Mouse (Mus musculus): ENCODE results near the gene Otos.

Gene Otos

DNA sequence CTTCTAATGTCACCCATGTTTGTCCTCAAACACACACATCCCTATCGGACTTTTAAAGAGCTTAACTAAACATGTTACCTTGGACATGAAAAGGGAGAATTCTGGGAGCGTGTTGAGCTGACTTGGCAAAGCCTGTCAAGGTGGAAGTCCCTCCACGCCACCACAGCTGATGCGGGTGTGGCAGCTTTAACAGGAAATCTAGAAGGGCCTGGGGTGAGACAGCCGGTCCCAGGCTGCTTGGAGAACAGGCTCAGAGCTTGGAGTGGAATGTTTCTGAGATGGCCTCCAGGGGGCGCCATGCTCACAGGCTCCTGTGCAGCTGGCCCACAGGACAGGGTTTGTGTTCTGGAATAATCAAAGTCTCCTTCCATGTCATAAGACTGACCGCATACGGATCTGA, at the start of gene Otos:
TSS of gene Otos (minus strand) at position 169 of the 400 bp plus-strand sequence.
- DNase-seq (ENCODE audit: low spot score) = peak; percentile 86

DNA sequence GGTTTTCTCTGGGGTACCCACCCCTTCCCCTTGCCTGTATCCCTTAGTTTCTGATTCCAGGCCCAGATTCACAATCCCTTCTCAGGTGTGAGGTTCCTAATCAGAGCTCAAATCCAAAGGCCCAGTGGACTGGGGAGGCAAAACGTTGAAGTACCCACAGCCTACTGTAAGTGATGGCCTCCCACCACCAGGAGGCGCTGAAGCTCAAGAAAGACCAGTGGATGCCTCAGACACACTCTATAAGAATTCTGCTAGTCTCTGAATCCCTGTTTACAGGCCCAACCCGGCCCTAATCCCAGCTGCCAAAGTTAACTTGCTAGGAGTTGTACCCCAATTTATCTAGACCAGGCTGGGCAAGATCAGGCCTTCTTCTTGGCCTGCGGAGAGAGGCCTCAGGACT, 48.2 kb upstream of the Otos start:
- peak; percentile 90 for DNase-seq (ENCODE audit: low spot score)

DNA sequence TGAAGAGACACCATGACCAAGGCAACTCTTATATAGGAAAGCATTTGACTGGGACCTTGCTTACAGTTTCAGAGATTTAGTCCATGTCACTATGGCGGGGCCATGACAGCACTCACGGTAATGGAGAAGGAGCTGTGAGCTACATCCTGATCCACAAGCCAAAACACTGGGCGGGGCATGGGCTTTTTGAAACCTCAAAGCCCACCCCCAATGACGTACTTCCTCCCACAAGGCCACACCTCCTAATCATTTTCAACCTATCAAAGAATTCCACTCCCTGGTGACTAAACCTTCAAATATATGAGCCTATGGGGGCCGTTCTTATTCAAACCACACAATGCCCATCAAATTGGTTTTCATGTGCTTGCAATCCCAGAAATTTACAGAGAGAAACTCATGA, 47.1 kb upstream of the Otos start:
- no peak for DNase-seq (ENCODE audit: low spot score)

DNA sequence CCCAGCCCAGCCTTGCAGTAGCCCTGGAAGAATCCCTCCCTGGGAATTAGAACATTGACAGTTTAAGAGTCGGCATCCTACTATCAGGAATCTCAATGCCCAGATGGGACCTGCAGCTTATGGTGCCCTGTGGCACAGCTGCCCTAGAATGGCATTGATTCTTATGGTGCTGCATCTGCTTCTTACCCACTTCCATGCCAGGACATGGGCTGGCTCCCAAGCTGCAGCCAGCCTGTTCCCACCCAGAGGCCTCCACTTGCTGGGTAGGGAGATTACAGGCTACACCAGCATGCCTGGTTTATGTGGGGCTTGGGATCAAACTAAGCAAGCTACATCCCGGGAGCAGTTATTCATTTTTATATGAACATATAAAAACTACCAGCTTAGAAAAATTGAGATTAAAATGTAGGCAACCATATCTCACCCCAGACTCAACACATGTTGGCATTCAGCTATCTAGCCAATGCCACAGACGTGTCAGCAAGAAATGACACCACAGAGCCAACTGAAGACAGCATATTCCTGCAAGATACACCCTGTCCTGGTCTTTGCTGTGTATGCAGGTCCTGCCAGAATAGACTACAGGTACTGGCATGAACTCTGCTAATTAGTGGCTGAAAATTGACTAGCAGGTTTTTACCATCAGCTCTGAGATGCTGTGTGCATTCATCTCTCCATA, 42.7 kb upstream of the Otos start:
- DNase-seq (ENCODE audit: low spot score) = no peak

DNA sequence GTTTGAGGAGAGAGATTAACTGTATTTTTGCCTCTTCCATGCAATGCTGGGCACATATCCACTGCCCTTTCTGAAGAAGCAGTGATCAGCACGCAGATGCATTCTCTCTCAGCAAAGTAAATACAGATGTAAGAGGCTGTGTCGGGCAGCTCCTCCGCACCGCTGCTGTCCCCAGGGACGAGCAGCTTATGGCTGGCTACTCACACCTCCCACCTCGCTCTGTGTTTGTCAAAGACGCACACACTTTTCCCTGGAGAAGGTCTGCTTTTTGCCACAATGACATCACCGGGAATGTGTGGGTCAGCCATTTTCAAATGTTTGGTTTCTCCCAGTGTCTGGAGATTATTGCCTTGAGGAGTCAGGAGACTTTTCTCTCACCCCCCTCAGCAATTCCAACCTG, 38.4 kb upstream of the Otos start:
- peak; percentile 24 for DNase-seq (ENCODE audit: low spot score)

DNA sequence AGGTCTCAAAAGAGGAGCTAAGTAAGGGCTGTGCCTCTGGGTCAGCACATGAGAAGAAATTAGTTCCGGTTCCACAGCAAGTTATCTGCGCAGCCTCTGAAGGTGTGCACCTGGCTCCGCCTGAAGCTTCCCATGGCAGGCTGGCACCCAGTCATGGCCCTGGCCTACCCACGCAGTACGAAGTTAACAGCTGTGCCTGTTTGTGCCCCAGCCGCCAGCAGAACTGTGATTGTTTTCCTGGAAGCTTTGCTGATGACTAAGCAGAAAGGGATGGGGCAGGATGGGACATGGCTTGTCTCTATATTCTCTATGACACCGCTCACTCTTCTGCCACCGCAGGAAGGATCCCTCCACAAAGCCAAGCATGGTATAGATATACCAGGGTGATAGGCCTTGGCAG, 34.5 kb upstream of the Otos start:
- no peak for DNase-seq (ENCODE audit: low spot score)

DNA sequence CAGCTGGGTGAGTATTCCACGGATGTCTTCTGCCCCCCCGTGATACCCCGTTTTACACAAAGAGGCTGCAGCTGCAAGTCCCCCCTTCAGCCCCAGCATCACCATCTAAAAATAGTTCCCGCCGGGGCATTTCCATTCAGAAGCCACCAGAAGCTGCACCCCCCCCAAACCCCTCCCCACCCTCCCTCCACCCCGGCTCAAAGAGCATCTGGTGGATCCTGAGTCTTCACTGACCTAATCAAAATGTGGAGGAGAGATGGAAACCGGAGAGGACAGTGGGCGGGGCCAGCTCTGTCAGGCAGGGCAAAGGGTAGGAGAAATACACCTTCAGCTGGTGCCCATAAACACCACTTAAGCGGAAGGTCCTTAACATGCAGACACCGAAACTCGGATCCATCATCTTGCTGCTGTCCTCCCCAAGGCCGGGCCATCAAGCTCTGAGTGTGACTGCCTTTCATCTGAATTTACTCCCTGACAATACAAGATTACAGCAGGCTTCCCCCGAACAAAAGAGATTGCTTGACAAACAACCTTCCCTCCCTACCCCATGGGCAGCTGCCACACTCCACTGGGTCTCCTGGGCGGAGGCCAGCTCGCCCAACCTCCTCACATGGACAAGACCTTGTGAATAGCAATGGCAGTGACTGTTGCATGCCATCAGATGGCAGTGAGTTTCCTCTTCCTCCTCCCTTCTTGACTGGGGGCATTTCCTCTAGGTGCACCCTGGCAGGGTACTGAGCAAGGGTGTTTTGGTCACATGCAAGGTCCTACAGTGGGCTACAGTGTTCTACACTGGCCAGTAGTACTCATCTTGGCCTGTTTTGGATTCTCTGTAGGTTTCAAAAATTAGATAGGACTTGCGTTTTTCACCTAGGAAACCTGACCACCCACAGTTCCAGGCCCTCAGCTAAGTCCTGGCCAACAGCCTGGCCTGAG, 32.3 kb upstream of the Otos start:
- DNase-seq (ENCODE audit: low spot score) = peak; percentile 66

DNA sequence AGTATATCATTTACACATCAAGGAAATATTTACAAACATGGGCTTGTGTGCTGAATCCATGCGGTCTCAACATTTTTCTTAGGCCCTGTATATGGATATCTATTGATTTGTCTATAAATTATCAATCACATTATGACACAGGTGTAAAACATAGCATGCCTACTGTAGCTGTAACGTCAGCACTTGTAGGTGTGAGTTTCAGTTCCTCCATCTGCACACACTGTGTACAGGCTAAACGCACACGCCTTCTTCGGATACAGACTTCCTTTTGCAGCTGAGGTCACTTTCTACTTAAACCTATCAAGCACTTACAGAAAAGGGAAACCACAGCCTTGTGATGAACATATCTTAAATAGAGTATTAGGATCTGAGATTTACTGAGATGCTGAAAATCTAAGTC, 30.1 kb upstream of the Otos start:
- DNase-seq (ENCODE audit: low spot score) = no peak

DNA sequence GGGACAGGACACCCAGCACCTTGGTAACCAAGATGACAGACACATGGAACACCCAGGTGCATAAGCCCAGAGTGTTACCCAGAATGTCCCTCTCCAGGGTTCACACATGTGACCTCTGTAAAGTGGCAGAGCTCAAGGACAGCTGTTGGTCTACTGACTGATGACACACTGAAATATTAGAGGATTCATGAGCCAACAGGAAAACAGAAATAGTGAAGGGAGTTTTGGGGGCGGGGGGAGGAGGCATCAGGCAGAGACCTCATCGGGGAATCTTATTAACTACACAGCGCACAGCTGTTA, 28.0 kb upstream of the Otos start:
- no peak for DNase-seq (ENCODE audit: low spot score)

DNA sequence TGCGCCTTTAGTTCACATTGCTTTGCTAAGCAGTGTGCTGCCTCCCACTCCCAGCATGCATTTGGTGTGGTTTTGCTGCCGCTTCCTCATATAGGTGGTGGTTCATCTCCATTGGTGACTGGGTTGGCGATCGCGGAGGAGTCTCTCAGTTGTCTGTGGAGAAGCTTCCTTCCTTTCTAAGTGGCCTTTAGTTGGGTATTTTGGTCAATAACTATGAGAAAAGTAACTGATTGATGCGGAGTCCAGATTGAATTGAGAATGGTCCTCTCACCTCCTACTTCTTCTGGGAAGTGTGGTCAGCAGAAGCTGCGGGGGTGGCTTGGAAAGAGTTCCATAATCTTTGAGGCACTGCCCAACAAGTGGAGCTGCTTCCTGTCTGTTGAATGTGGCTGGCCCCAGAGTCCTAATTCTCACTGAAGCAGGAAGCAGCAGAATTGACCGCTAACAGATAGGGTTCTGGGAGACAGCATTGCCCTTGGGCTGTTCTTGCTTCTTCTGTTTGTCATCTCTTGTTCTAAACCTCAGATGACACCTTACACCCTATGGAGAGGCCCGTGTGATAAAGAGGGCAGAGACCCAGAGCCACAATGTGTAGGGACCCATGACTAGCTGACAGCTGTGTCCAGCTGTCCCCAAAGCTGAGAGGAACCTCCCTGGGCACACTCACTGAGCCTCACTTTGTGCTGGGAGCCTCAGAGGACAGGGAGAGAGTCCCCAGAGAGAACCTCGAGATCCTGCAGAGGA, 27.5 kb upstream of the Otos start:
- no peak for DNase-seq (ENCODE audit: low spot score)

DNA sequence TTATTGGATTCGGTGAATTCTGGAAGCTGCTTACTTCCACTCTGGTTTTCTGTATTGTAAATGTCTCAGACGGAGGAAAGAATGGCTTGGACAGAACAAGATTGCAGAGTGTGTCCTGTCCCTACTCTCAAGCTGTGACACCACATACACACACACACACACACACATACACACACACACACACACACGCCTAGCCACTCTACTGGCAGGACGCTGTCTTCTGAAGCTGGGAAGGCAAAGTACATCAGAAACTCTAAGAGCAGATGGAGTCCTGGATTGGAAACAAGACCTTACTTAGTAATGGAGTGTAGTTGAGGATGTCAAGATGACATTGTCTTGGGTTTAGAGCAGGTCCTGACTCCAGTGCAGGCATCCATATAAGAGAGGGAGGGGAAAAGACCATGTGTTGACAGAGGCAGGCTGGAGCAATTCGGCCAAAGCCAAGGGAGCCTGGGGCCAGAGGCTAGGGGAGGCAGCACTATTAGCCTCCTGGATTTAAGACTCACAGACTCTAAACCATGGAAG, 24.7 kb upstream of the Otos start:
- DNase-seq (ENCODE audit: low spot score) = no peak

DNA sequence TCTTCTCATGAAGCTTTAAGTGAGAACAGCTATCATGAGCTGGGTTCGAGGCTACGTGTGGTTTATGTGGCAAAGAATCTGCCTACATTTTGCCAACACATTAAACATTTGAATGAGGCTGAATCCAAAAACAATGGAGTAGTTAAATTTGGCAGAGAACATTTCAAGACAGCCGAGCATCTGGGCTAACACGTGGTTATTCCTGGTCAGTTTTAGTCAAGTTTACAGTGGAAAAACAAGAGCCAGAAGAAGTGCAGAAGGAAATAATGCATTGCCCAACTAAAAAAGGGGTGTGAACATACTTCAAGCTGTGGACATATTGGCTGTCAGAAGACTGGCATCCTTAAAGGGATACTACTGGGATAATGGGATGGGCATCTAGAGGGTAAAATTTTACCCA, 22.7 kb upstream of the Otos start:
- DNase-seq (ENCODE audit: low spot score) = no peak

DNA sequence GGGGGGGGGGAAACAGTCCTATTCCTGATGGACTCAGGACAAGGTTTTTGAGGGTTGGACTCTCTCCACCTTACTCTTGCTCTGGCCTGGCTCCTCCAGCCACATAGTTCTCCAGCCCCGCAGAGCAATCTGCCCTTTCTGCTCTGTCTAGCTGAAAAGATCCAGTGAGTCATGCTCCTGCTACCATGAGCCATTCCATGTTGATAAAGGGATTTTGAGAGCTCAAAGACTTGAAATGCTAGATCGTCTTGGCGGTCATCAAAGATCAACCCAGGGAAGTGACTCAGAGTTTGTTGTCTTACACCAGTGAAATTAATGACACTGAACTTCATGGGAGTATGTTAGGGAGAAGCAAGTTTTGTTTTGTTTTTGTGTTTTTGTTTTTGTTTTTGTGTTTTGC, 20.8 kb upstream of the Otos start:
- DNase-seq (ENCODE audit: low spot score) = no peak

DNA sequence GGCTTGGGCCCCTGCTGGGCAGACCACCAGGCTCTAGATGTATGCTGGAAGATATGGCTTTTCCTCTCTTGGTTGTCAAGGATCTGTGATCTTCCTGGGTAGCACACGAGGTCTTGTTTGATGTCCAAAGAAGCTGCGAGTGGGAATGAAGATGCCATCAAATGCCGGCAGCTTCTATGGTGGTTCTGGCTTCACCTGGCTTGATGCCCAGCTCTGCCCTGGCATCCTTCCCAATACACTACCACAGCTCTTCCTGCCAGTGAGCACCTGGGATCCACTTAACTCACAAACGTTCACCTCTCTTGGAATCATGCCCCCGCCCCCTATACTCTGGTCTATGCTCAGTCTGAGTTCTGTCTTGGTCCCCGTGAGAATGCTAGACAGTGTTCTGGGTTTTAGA, 18.5 kb upstream of the Otos start:
- DNase-seq (ENCODE audit: low spot score) = no peak

DNA sequence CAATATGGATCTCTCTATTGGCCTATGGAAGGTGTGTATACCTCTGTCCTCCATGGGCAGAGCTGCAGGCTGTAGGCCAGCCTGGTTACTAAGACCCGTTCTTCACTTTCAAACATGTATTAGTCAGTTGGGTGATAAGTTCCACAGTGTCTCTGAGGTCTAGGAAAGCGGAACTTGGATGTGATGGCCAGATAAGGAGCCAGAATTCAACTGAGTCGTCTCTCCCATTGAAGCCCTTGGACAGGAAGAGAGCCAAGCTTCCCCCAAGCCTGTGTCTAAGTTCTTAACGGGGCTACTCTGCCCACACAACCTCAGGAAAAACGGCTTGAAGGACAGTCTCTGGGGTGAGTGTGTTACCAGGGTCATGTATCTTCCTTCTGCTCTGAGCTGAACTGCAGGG, 10.8 kb upstream of the Otos start:
- no peak for DNase-seq (ENCODE audit: low spot score)

DNA sequence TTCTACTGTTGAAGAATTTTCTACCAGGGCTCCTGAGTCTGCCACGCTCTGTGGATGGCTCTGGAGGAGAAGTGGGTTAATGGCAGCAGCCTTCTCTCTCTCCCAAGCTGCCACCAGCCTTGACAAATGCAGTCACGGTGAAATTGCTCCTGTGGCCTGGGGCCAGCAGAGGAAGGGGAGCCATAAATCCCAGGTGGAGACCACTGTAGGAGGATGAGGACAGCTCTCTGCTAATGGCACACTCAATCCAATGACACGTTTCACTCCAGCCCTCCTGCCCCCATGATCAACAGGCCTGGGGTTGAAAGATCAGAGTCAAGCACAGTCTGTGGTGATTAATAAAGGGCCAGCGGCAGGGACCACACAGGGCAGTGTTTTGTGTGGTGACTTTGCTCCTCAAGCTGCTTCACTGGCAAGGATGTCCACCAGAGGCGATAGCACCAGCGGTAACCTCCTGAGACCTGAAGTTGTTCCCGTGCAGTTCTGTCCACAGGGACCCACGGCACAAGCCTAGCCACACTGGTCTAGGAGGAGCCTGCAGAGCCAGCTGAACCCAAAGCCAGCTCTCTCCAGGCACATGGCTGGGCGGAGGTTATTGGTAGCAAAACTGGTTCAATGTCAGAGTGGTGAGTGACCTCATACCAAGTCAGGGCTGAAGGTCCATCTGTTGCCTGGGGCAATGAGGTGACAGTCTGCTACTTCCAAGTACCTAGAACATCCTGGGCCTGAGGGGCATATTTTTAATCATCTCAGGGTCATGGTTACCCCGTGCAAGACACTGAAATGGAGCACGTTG, 8.6 kb upstream of the Otos start:
- DNase-seq (ENCODE audit: low spot score) = peak; percentile 21

DNA sequence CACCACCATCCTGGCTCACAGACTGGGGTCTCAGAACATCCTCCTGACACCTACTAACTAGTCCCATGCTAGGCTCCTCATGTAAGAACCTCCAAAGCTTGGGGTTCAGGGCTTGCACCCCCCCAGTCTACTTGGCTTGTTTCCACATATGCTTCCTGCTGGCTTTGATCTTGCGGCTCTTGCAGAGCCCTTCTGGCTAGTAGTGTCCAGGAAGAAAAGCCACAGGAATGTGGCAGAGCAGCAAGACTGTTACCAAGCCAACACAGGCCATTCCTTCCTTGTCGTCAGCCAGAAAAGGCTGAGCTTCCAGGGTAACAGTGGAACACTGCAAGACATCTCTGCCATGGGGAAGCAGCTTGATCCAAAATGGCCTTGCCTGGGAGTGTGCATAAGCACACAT, 6.0 kb upstream of the Otos start:
- DNase-seq (ENCODE audit: low spot score) = no peak

DNA sequence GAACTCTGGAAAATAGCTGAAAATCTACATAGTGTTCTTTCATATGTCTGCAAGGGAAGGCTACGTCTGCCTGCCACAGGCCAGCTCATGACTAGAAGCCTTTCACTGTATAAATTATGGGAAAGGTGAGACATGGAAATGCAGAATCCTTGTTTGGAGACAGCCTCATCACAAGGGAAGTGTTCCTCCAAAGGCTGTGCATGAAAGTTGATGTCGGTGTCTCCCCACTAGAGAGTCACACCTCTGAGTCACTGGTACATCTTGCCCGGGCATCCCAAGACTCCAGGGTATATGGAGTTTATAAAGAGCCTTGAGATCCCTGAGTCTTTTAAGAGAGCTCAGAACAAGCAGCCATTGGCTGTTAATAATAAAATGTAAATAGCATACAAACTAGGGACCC, 4.5 kb upstream of the Otos start:
- DNase-seq (ENCODE audit: low spot score) = no peak

DNA sequence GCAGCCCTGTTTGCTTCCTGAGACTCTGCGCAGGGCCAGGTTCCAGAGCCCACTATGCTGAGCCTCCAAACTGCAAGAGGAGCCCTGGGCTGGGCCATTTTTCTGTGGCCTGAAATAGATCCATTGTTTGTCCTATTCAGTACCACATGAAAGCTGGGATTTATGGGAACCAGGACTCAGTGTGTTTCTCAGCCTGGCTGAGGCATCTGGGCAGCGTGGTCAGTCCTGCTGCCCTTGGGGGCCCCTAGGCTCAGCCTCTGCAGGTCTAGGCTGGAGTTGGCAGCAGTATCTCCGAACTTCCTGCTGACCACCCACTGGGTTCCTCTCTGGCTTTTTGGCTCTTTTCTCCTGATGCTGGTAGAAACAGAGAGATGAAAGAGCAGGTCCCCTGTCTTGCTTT, 2.8 kb upstream of the Otos start:
- no peak for DNase-seq (ENCODE audit: low spot score)

DNA sequence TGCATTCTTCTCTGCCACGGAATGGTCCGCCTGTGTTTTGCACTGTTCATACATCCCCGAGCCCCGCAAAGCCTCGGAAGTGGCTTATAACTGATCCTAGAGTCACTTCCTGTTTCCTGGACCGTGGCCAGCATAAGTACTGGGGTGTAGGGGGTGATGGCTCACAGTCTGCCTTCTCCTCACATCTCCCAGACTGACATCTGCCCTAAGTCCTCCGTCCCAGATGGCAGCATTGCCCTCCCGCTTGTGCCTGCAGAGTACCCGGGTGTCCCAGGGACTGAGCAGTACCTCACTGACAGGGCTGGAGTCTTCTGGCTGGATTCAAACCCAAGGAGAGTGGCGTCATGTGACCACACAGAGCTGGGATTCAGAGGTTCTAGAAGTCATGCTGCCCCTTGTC, 444 bp downstream of the Otos start:
- no peak for DNase-seq (ENCODE audit: low spot score)

DNA sequence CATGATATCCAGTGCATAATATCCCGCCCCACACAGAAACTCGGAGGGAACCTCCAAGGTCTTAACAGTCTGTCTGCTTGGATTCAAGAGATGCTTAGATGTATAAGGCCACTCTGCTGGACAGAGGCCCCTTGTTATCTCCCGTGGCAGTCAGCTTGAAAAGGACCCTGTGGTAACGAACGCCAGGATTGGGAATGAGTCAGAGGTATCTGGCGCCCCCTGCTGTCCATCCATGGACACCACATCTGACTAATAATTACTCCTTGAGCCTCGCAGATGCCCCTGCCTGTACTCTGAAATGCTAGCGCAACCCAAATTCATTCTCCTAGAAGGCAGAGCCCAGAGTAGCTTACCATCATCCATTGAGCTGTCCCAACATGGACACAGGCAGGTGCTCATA, 889 bp downstream of the Otos start:
- peak; percentile 93 for DNase-seq (ENCODE audit: low spot score)

DNA sequence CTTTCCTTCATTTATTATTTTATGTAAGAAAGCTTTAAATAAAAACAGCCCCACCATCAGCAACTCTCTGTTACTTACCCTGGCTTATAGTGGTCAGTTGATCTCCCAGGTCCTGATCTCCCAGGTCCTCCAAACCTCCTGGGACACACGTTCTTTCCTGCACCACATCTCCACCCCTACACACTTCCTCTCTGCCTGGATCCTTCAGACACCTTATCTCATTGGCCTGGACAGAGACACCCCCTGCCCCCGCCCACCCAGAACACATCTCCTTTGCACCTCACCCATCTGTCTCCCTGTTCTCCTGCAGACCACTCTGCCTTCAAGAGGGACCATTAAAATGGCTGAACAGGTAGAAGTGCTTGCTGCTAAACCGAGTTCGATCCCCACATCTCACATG, 1.6 kb downstream of the Otos start:
- no peak for DNase-seq (ENCODE audit: low spot score)

Data from embryo, embryonic 10.5 days (tissue).